Mouse (Mus musculus): ENCODE results near the gene Aip.

DNA sequence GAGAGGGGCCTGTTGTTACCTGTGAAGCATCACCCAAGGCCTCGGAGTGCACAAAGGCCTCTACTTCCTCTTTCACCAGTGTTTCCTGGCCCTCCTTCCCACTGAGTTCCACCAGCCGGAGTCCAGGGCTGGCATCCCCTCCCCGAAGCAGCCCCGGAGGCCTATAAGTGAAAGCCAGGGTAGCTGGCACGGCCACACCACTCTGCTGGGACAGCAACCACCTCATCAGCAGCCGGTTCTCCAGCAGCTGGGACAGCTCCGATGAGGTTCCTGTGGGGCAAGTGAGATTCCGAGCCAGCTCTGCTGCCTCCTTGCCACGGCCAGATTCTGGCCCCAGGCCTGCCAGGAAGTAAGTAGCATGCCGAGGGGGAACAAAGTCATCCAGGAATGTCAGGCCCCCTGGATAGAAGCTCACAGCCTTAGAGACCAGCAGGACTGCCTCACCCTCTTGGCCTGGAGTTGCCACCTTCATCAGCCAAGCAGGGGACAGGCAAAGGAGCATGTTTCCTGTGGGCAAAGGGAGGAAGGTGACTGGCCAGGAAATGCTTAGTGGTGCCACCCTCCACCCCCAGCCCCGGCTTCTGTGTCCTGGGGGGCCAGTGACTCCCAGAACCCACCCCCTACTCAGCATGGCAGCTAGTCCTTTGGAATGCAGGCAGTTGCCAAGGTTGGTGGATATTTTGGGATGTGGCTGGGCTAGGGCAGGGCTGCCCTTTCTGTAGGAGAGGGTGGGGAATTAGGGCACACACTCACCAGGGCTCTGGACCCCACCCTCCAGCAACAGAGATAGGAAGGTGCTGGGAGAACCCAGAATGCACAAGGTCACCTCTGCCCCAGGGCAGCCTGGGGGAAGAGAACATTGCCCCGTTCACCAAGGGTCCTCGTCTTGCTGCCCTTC is 46.0 kb upstream of the Aip start:
- TF ChIP-seq CTCF (IDR thresholded peaks at IDR 0.05; ENCODE audit: low read depth) (no peak), EP300 (IDR thresholded peaks at IDR 0.05; ENCODE audit: low read depth) (0 out of 2 replicates have a peak, but pooled peaks have one; percentile 16)

All from heart, postnatal 0 days (tissue).